Mouse (Mus musculus) kidney, adult 10 weeks (tissue): ENCODE data around the gene Lamb3. TPM values are rescaled to one million over a fixed set of nuclear protein-coding genes. Genes with fewer than 3 reads are reported as not detected.

Experiments used
- polyA plus RNA-seq: library from polyadenylated mRNA; stranded (reverse); fragments of 350-450 nt; fragmentation: Illumina TruSeq; extraction: RNeasy Lipid Tissue Mini Kit (QIAGEN cat#74804); gene quantifications from one replicate; pipeline ENCODE4 v1.2.3, GENCODE M21; 2014; ENCODE audit warnings: low read depth, low replicate concordance

The Lamb3 gene
- not detected for polyA plus RNA-seq

DNA sequence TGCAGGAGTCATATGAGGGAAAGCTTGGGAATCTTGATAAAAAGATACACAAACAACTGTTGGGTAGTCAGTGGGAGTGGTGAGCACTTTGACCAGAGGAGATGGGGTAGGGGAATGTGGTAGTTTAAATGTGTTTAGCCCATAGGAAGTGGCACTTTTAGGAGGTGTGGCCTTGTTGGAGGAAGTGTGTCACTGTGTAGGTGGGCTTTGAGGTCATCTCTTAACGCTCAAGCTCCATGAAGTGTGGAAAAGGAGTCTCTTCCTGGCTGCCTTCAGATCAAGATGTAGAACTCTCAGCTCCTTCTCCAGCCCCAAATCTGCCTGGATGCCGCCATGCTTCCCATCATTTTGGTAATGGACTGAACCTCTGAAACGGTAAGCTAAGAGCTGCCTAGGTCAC lies at the start of gene Lamb3:
Lamb3 (plus strand) TSS at position 197 of the 400 bp plus-strand sequence.

DNA sequence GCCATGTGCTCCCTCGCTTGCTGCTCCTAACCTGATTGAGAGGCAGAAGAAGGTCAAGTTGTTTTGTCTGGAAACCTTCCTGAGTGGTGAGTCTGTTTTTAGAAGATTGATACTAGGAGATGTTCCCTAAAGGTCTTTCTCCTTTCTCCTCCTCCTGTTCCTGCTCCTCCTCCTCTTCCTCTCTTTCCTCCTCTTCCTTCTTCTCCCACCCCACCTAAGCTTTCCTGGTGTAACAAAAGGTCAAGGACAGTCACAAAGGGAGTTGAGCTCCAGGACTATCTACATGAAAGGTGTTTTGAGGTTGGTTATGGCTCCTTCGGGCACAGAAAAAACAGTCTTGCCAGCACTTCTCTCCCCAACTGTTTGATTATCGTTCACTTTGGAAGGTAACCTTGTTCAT lies 39.8 kb upstream of the Lamb3 start, which contains the start of gene A130010J15Rik:
A130010J15Rik (plus strand) TSS at position 301 of the 400 bp plus-strand sequence.

DNA sequence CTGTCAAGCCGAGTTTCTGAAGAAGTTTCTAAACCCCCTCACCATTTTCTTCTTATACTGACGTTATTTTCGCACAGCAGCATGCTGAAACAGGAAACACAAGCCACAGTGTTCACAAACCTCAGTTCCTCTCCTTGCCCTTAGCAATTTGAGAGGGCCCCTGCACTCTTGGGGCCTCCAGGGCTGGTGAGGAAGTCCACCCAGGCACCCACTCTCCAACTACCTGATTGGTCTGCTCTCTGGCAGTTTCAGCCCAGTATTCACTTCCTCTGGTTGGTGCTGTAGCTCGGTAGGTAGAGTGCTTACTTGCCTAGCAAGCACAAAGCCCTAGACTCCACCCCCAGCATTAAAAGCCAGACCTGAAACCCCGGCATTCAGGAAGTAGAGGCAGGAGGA lies 6.1 kb upstream of the Lamb3 start, which contains the start of gene Traf3ip3:
Traf3ip3 (minus strand) TSS at position 321 of the 396 bp plus-strand sequence.

DNA sequence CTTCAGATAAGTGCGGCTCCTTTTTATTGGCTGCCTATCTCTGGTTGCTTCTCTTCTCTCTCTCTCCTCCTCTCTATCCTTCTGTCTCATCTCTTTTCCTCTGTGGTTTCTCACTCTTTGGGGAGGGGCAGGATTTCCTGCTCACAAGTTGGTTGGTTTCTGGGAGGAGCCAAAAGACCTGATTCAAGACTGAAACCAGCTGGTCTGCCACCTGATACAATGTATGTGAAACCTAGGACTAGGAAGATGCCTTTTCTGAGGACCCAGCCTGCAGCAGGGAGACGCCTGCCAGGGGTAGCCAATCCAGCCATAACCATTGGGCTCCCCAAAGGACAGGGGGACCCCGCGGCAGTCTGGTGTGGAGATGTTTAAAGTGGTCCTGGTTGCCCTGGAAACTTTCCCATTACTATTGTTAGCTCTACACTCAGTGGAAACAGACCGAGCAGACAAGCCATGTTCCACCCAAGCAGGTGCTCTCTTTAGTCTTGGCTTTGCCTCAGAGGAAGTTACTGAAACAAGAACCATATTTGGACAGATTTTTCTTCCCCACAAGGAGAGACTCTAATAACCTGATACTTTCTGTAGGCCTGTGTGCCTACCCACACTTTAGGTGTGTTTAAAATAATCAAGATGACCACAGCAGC lies 56.6 kb downstream of the Lamb3 start, which contains the start of gene Hsd11b1:
Hsd11b1 (minus strand) TSS at position 121 of the 644 bp plus-strand sequence.

DNA sequence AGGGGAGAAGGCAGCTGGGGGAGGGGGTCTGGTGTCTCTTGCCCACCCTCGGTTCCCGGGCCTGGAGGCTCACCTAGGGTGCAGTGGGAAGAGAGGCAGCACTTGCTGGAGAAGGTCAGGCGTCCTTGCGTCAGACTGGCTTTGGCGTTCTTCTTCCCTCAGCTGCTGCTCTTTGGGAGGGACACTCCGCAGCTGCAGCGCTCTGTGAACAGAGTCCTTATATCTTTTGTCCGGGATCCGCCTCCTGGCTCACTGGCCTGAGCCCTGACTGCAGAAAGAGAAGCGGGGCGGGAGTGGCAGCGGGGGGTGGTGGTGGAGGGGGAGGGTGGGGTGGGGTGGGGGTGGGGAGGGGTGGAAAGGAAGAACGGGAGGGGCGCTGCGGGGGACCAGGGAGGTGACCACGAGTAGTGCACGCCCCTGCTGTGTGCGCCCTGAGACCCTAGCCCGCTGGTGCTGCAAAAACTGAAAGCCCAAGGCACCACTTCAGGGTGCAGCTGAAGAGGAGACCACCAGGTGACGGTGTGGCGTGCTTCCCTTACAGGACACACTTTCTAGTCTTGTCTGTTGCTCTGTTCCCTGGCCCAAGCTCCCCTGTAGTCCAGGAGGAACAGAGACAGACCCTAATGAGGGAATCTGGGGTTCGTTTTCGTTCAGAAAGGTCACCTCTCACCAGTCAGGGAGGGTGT lies 65.6 kb downstream of the Lamb3 start, which contains the start of gene G0s2:
G0s2 (minus strand) TSS at position 302 of the 686 bp plus-strand sequence.

DNA sequence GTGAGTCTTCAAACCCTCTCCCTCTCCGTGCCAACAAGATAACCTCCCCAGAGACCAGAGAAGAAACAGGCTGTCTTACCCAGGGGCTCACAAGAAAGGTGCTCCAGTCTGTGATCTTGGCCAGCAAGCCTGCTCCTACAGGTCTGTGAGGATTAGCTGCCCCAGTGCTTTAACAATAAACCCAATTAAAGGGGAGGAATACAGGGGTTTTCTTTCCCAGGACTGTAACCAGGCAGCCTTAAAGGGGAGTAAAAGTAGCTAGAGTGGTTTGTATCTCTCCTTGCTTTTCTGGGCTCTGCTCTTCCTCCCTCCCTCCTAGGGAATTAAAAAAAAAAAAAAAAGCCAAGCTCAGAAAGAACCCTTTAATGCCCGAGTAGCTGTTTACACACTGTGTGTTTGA lies 162.6 kb downstream of the Lamb3 start, which contains the start of gene Camk1g:
Camk1g (minus strand) TSS at position 203 of the 400 bp plus-strand sequence.

Other genes starting within 250 kb of the Lamb3 start
- gene Syt14, start 171.9 kb upstream of the Lamb3 start, polyA plus RNA-seq: 10.7 TPM
- gene Diexf, start 77.4 kb upstream of the Lamb3 start, polyA plus RNA-seq: 8.5 TPM
- 35.5 TPM for gene Irf6, start 54.6 kb upstream of the Lamb3 start, polyA plus RNA-seq
- gene A130010J15Rik, start 39.7 kb upstream of the Lamb3 start, polyA plus RNA-seq: 8.6 TPM
- gene Traf3ip3, start 6.0 kb upstream of the Lamb3 start, polyA plus RNA-seq: not detected
- gene Hsd11b1, start 56.4 kb downstream of the Lamb3 start, polyA plus RNA-seq: 136 TPM
- not detected for gene G0s2, start 65.5 kb downstream of the Lamb3 start, polyA plus RNA-seq
- 2.4 TPM for gene Camk1g, start 162.6 kb downstream of the Lamb3 start, polyA plus RNA-seq